8 mouse cellular contexts compared by ENCODE assay signal in the genomic region with DNA sequence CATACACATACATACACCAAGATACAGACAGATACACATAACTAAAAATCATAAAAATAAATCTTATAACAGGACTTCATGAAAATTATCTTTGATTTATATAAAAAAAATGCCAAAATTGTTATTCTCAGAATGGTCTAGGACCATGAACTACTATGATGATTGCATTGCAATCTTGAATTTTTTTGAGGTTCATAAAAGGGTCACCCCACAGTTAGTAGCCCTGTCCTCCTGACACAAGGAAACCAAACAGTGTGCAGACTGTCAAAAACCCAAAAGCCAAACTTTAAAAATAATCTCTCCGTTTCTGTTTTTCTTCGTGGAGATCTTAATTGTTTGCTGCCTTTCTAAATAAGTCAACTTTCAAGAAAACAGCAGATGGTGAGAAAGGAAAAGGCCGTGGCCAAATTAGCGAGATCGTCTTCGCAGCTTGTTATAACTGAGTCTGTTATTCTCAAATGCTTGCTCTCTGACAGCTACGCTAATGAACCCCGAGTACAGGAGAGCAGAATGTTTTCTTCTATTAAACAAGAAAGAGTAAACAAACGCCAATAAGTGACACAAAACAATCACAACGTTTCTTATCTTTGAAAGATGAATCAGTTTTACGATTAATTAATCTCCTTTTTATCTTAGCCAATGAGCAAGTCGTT.
DNase-seq lines count a peak whose midpoint lies in the region; ATAC-seq and TF ChIP-seq lines count a peak whose summit lies in the region.

No protein-coding gene starts in this region.

- WGBS in heart, postnatal 0 days: 39% methylated on average over 12 of the region's 12 CpGs
- 54% methylated on average over 12 of the region's 12 CpGs for WGBS in heart, embryonic 10.5 days
- 37% methylated on average over 12 of the region's 12 CpGs for WGBS in intestine, embryonic 16.5 days

- no peak overlapping the region for H3K9ac ChIP-seq in heart, postnatal 0 days (replicated peaks; ENCODE audit: low read depth, low read length)
- no peak overlapping the region for H3K9ac ChIP-seq in intestine, embryonic 16.5 days (ENCODE audit: low read depth, low read length)

- H3K27me3 ChIP-seq in heart, postnatal 0 days (ENCODE audit: control insufficient read depth, insufficient read depth, low read length): no peaks in the 10 kb centered on the region
- no peaks in the 10 kb centered on the region for H3K27me3 ChIP-seq in heart, embryonic 10.5 days (ENCODE audit: insufficient read depth, poor library complexity, severe bottlenecking)
- H3K27me3 ChIP-seq in intestine, embryonic 16.5 days (replicated peaks; ENCODE audit: control insufficient read depth, insufficient read depth, low read length): no peaks in the 10 kb centered on the region

- H3K36me3 ChIP-seq in heart, postnatal 0 days (replicated peaks; ENCODE audit: control insufficient read depth, insufficient read depth, low read length): no peaks in the 10 kb centered on the region
- H3K36me3 ChIP-seq in heart, embryonic 10.5 days: no peaks in the 10 kb centered on the region
- H3K36me3 ChIP-seq in intestine, embryonic 16.5 days (ENCODE audit: control insufficient read depth, insufficient read depth, low read length): no peaks in the 10 kb centered on the region

- peak overlapping the region; percentile 22; the same call in 1 of the 2 replicates for H3K4me3 ChIP-seq in heart, postnatal 0 days (ENCODE audit: low read depth, low read length)
- H3K4me3 ChIP-seq in heart, embryonic 10.5 days: no peak overlapping the region; the same call in 1 of the 2 replicates
- no peak overlapping the region for H3K4me3 ChIP-seq in intestine, embryonic 16.5 days (ENCODE audit: low read length)

- H3K4me2 ChIP-seq in heart, postnatal 0 days (ENCODE audit: low read depth, low read length): peak overlapping the region; percentile 49
- peak overlapping the region; percentile 7; the same call in 1 of the 2 replicates for H3K4me2 ChIP-seq in intestine, embryonic 16.5 days (ENCODE audit: low read depth, low read length)

- no peaks in the 10 kb centered on the region for H3K4me1 ChIP-seq in heart, postnatal 0 days (ENCODE audit: control insufficient read depth, insufficient read depth)
- no peaks in the 10 kb centered on the region for H3K4me1 ChIP-seq in heart, embryonic 10.5 days
- no peaks in the 10 kb centered on the region for H3K4me1 ChIP-seq in intestine, embryonic 16.5 days (ENCODE audit: control insufficient read depth, insufficient read depth, low read length)

- no peak for TF ChIP-seq CTCF in heart, postnatal 0 days (IDR thresholded peaks at IDR 0.05; ENCODE audit: low read depth)

- no peak for ATAC-seq in heart, postnatal 0 days (ENCODE audit: insufficient read depth, low read depth)
- no peak for ATAC-seq in intestine, embryonic 16.5 days

- TF ChIP-seq EP300 in heart, postnatal 0 days (IDR thresholded peaks at IDR 0.05; ENCODE audit: low read depth): no peak

- no peak for DNase-seq in heart, postnatal 0 days (ENCODE audit: low spot score)
- no peak for DNase-seq in heart, embryonic 10.5 days (ENCODE audit: low spot score)
- DNase-seq in right cerebral cortex, adult 2 months (ENCODE audit: low spot score in 2 of 2): peak; percentile 13
- DNase-seq in right cerebral cortex, postnatal 25 days: no peak
- DNase-seq in thymus, postnatal 25 days: no peak
- no peak for DNase-seq in adrenal gland, postnatal 14 days
- no peak for DNase-seq in c-Kit-positive CD71-positive TER-119-positive erythroid progenitor cells, embryonic 14.5 days (ENCODE audit: low spot score)

- H3K27ac ChIP-seq in heart, postnatal 0 days (ENCODE audit: low read depth): no peak overlapping the region
- no peak overlapping the region for H3K27ac ChIP-seq in heart, embryonic 10.5 days
- H3K27ac ChIP-seq in intestine, embryonic 16.5 days (ENCODE audit: low read length): no peak overlapping the region

- H3K9me3 ChIP-seq in heart, postnatal 0 days (replicated peaks; ENCODE audit: control insufficient read depth, low read length): no peaks in the 10 kb centered on the region
- no peaks in the 10 kb centered on the region for H3K9me3 ChIP-seq in heart, embryonic 10.5 days
- H3K9me3 ChIP-seq in intestine, embryonic 16.5 days (ENCODE audit: control insufficient read depth, low read length): no peaks in the 10 kb centered on the region

Comparison
In these comparisons a context has a peak if more than half of its experiments do, and no peak if none do; other contexts are left out.
1. DNase-seq: peak in right cerebral cortex, adult 2 months (2 of 2); none in heart, postnatal 0 days (single experiment), heart, embryonic 10.5 days (single experiment), right cerebral cortex, postnatal 25 days (single experiment), thymus, postnatal 25 days (single experiment), adrenal gland, postnatal 14 days (single experiment) and c-Kit-positive CD71-positive TER-119-positive erythroid progenitor cells, embryonic 14.5 days (single experiment).